Comparison of ENCODE assay signal across 26 mouse cellular contexts in the genomic region with DNA sequence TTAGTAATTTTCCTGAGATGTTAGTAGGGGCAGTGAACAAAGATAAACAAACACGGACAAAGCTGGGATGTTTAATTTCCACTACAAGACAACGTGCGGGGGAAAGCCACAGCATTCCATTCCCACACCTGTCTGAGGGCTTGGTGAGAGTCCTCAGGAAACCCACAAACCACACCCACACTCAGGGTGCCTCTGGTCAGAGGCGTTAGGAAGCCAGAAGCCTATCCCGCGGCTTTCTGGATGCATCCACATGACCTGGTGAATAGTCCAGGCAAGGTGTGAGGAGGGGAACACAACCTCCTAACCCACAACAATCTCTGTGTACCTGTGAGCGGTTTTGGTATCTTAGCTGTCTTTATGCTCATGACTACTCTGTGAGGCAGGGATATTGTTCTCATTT.
DNase-seq lines count a peak whose midpoint lies in the region; ATAC-seq lines count a peak whose summit lies in the region.
"Had no signal": no experiment of that assay in that cellular context is flagged by ENCODE, and none has a peak within 500 bp of the region (broad histone marks: within the 10 kb centered on the region; RNA-seq: fewer than 3 reads in every experiment).

No protein-coding gene starts in this region.

- H3K27ac ChIP-seq in heart, embryonic 10.5 days = no peak overlapping the region
- H3K27ac ChIP-seq in heart, embryonic 11.5 days (ENCODE audit: low read depth, low read length) = no peak overlapping the region
- peak overlapping the region; percentile 44; the same call in 1 of the 2 replicates for H3K27ac ChIP-seq in lung, embryonic 15.5 days
- H3K27ac ChIP-seq: gastrocnemius, adult 2 months; heart, adult 2 months; heart, embryonic 13.5 days; hindbrain, embryonic 12.5 days; hindbrain, embryonic 15.5 days had no signal

- no peak overlapping the region for H3K4me3 ChIP-seq in heart, embryonic 10.5 days
- H3K4me3 ChIP-seq in heart, embryonic 11.5 days (ENCODE audit: low read depth, low read length) = no peak overlapping the region
- no peak overlapping the region for H3K4me3 ChIP-seq in lung, embryonic 15.5 days
- H3K4me3 ChIP-seq: gastrocnemius, adult 2 months; heart, adult 2 months; heart, embryonic 13.5 days; hindbrain, embryonic 12.5 days; hindbrain, embryonic 15.5 days had no signal

- H3K27me3 ChIP-seq in heart, embryonic 10.5 days (ENCODE audit: insufficient read depth, poor library complexity, severe bottlenecking) = no peaks in the 10 kb centered on the region
- H3K27me3 ChIP-seq in heart, embryonic 11.5 days (ENCODE audit: control insufficient read depth, insufficient read depth, low read length) = no peaks in the 10 kb centered on the region
- H3K27me3 ChIP-seq in lung, embryonic 15.5 days = no peaks in the 10 kb centered on the region
- H3K27me3 ChIP-seq: CH12.LX; heart, embryonic 13.5 days; hindbrain, embryonic 12.5 days; hindbrain, embryonic 15.5 days; Patski had no signal

- H3K9me3 ChIP-seq in heart, embryonic 10.5 days = no peaks in the 10 kb centered on the region
- H3K9me3 ChIP-seq in heart, embryonic 11.5 days (replicated peaks; ENCODE audit: control insufficient read depth, low read length) = no peaks in the 10 kb centered on the region
- no peaks in the 10 kb centered on the region for H3K9me3 ChIP-seq in lung, embryonic 15.5 days
- H3K9me3 ChIP-seq: G1E; heart, embryonic 13.5 days; hindbrain, embryonic 12.5 days; hindbrain, embryonic 15.5 days had no signal

- ATAC-seq in heart, embryonic 11.5 days (replicated peaks; ENCODE audit: insufficient number of reproducible peaks, low FRiP score, low TSS enrichment) = no peak
- ATAC-seq in lung, embryonic 15.5 days (ENCODE audit: borderline replicate concordance, extremely low read depth, low FRiP score, low TSS enrichment) = peak; percentile 58; the same call in 1 of the 2 replicates
- ATAC-seq: forebrain, embryonic 14.5 days; forebrain, postnatal 0 days; Patski had no signal

- no peak overlapping the region for H3K4me2 ChIP-seq in heart, embryonic 11.5 days
- no peak overlapping the region for H3K4me2 ChIP-seq in lung, embryonic 15.5 days
- H3K4me2 ChIP-seq: heart, embryonic 13.5 days; hindbrain, embryonic 12.5 days; hindbrain, embryonic 15.5 days had no signal

- H3K4me1 ChIP-seq in heart, embryonic 10.5 days = 0 out of 2 replicates have a peak, but pooled peaks cover 12% of the 10 kb centered on the region
- H3K4me1 ChIP-seq in heart, embryonic 11.5 days (ENCODE audit: control insufficient read depth, insufficient read depth, low read length) = no peaks in the 10 kb centered on the region
- H3K4me1 ChIP-seq in lung, embryonic 15.5 days = peaks cover 25% of the 10 kb centered on the region

- intact Hi-C loops in gastrocnemius, postnatal 36 days (cut with DNase I) = loop anchor here (5.0 to 10.0 kb wide), 3 partner anchors 81 to 412 kb away; a partner anchor contains a TSS

- 88% methylated on average over 7 of the region's 7 CpGs for WGBS in heart, embryonic 10.5 days
- WGBS in heart, embryonic 11.5 days (ENCODE audit: insufficient replicate concordance) = 78% methylated on average over 7 of the region's 7 CpGs
- 48% methylated on average over 7 of the region's 7 CpGs for WGBS in lung, embryonic 15.5 days

- H3K36me3 ChIP-seq in heart, embryonic 10.5 days = no peaks in the 10 kb centered on the region; the same call in 1 of the 2 replicates
- H3K36me3 ChIP-seq in heart, embryonic 11.5 days (ENCODE audit: control insufficient read depth, insufficient read depth, low read length) = peaks cover 2% of the 10 kb centered on the region; the same call in 1 of the 2 replicates
- no peaks in the 10 kb centered on the region for H3K36me3 ChIP-seq in lung, embryonic 15.5 days
- H3K36me3 ChIP-seq: hindbrain, embryonic 12.5 days; hindbrain, embryonic 15.5 days had no signal

- no peak overlapping the region for H3K9ac ChIP-seq in heart, embryonic 11.5 days (ENCODE audit: low read depth, low read length)
- H3K9ac ChIP-seq in lung, embryonic 15.5 days = no peak overlapping the region
- H3K9ac ChIP-seq: forebrain, postnatal 0 days; heart, embryonic 13.5 days; hindbrain, embryonic 12.5 days; hindbrain, embryonic 15.5 days had no signal

- peak; percentile 54 for DNase-seq in heart, embryonic 10.5 days (ENCODE audit: low spot score)
- peak; percentile 30 for DNase-seq in lung, postnatal 10 days
- peak; percentile 38 for DNase-seq in lung, postnatal 36 days
- DNase-seq in gastrocnemius, postnatal 36 days = no peak
- DNase-seq in layer of hippocampus, adult 9-10 months (ENCODE audit: low spot score) = no peak
- DNase-seq: adrenal gland, postnatal 10 days; adrenal gland, postnatal 36 days; B cell, adult 2 months; cerebellum, adult 18-20 months; cerebellum, adult 9-10 months; cerebellum, postnatal 14 days; forebrain, postnatal 0 days; gastrocnemius, adult 2 months; gastrocnemius, postnatal 14 days; heart, adult 2 months; heart, postnatal 14 days; heart, postnatal 4 days had no signal

Comparison
In these comparisons a context has a peak if more than half of its experiments do, and no peak if none do; other contexts are left out.
1. DNase-seq: peak in heart, embryonic 10.5 days (single experiment), lung, postnatal 10 days (single experiment) and lung, postnatal 36 days (single experiment); none in gastrocnemius, postnatal 36 days (0 of 2) and layer of hippocampus, adult 9-10 months (single experiment).